Mouse (Mus musculus): ENCODE results near the gene Alox12b.

DNA sequence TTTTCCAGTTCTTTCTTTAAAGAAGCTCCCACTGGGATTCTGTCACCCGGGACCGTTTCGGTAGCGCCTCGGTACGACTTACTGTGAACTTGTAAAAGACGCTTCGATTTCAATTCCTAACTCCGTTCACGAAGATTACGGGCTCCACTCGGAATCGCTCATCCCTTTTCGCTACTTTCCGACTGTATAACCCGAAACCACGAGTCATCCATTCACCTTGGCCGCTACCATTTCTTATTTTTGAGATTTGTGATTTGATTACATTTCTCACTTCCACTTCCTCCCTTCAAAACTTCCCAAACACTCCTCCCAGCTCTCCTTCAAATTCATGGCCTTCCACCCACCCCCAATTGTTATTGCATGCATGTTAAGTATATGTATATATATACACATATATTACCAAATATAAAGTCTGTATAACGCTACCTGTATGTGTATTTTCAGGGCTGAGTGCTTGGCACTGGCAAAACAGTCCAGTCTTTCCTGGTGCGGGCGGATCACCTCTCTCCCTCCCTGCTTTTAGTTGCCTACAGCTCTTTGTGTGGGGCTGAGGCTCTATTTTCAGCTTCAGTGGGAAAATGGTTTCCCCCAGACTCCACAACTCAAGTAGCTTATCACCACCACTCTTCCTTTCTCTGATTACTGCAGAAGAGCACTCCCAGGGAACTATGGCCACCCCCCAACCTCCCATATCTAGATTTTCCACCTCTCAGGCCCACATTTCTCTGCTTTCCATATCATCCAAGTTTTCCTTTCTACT lies 45.6 kb upstream of the Alox12b start:
- TF ChIP-seq POLR2A (IDR thresholded peaks at IDR 0.05; ENCODE audit: insufficient read depth, low read length) (no peak), EP300 (IDR thresholded peaks at IDR 0.05; ENCODE audit: insufficient read depth, low read depth, low read length) (no peak)

Data from ES-Bruce4 (cell line).